Mouse (Mus musculus): ENCODE measurements at regions not wholly inside any gene's neighbourhood (a gene's known extent, or its start where the extent isn't known, plus 50 kb on each side); places are given as distances from the start of the nearest gene placed in this dataset.

- no peak for TF ChIP-seq CTCF (IDR thresholded peaks at IDR 0.05)
- TF ChIP-seq POLR2A (IDR thresholded peaks at IDR 0.05; ENCODE audit: insufficient read depth, low read depth, low read length), result no peak
These were observed 124.9 kb upstream of the Cdh5 start for GRCm38 (mm10) chr8:103976488-103976887.

Measured in heart, adult 2 months (tissue).